Mouse (Mus musculus) olfactory bulb, adult 2 months (tissue): Measurements from ENCODE around the gene Rplp0. TPM values are rescaled to one million over a fixed set of nuclear protein-coding genes. Genes with fewer than 3 reads are reported as not detected.
"Not testable (repeated sequence)": the region's sequence is repeated elsewhere in the genome, so short reads cannot be mapped to it uniquely, and the experiment has no call there.

Source experiments
- H3K27ac ChIP-seq: fragments of 200-500 bp; 2 replicates; pipeline ENCODE4 v1.5.1; 2012; ENCODE audit warnings: low read depth, low read length; ENCODE audit not compliant: insufficient read depth
- H3K4me1 ChIP-seq: fragments of 200-500 bp; 2 replicates; pipeline ENCODE4 v1.6.1; 2012; ENCODE audit warnings: low read length; ENCODE audit not compliant: control insufficient read depth, insufficient read depth
- H3K4me3 ChIP-seq: fragments of 200-500 bp; 2 replicates; pipeline ENCODE4 v1.5.1; 2012; ENCODE audit warnings: mild to moderate bottlenecking, low read depth, low read length, moderate library complexity; ENCODE audit not compliant: insufficient read depth
- CTCF ChIP-seq: fragments of 200-500 bp; IDR thresholded peaks from 2 replicates; pipeline ENCODE4 v1.5.1; 2012; ENCODE audit warnings: low read depth, mild to moderate bottlenecking, low read length, moderate library complexity; ENCODE audit not compliant: insufficient read depth
- POLR2A ChIP-seq: fragments of 200-500 bp; IDR thresholded peaks from 2 replicates; pipeline ENCODE4 v1.6.1; 2012; ENCODE audit warnings: mild to moderate bottlenecking, low read depth, low read length, moderate library complexity; ENCODE audit not compliant: insufficient read depth
- WGBS: fragments of 180-500 bp; shearing (Covaris S2); methylation state at CpG from one replicate; pipeline ENCODE4 v1.1.7; 2018; 5-methylcytosine and 5-hydroxymethylcytosine counted together
- polyA plus RNA-seq: library from polyadenylated mRNA; stranded (reverse); fragments of >200 nt; gene quantifications from 2 replicates; pipeline ENCODE4 v1.2.4, GENCODE M21; 2012; ENCODE audit warnings: low replicate concordance; ENCODE audit not compliant: missing spikeins, insufficient read depth, insufficient read length

The Rplp0 gene
- polyA plus RNA-seq, 1 experiment, result 613 TPM

- TF ChIP-seq CTCF (no peak), POLR2A (no peak)
- 91% methylated on average over 7 of the region's 7 CpGs for WGBS
- Histone ChIP-seq H3K4me1 (peaks cover 28% of the 10 kb centered on the region), H3K27ac (no peak overlapping the region), H3K4me3 (no peak overlapping the region)
Observed at GRCm38 (mm10) chr5:115516908-115517307, 42.4 kb upstream of the Rplp0 start.

GRCm38 (mm10) chr5:115517501-115517900 is 41.8 kb upstream of the Rplp0 start:
- H3K27ac ChIP-seq, result no peak overlapping the region
- WGBS, result 95% methylated on average over 9 of the region's 9 CpGs
- H3K4me1 ChIP-seq, result peaks cover 31% of the 10 kb centered on the region
- no peak overlapping the region for H3K4me3 ChIP-seq
- TF ChIP-seq CTCF (no peak), POLR2A (no peak)

- not testable (repeated sequence) for H3K27ac ChIP-seq, H3K4me3 ChIP-seq
- H3K4me1 ChIP-seq, result peaks cover 33% of the 10 kb centered on the region
- WGBS, result 93% methylated on average over 8 of the region's 8 CpGs
Observed at GRCm38 (mm10) chr5:115518214-115518613, 41.1 kb upstream of the Rplp0 start.

GRCm38 (mm10) chr5:115520325-115520869 is 38.9 kb upstream of the Rplp0 start:
- no peak overlapping the region for H3K4me3 ChIP-seq
- 63% methylated on average over 21 of the region's 21 CpGs for WGBS
- 0 out of 2 replicates have a peak overlapping the region, but pooled peaks have one; percentile 36 for H3K27ac ChIP-seq
- TF ChIP-seq POLR2A, result no peak
- no peak for TF ChIP-seq CTCF
- peaks cover 23% of the 10 kb centered on the region for H3K4me1 ChIP-seq

- no peak overlapping the region for H3K4me3 ChIP-seq
- peaks cover 28% of the 10 kb centered on the region for H3K4me1 ChIP-seq
- peak overlapping the region; percentile 41; the same call in 1 of the 2 replicates for H3K27ac ChIP-seq
- WGBS, result 73% methylated on average over 20 of the region's 21 CpGs
- TF ChIP-seq POLR2A (no peak), CTCF (no peak)
Observed at GRCm38 (mm10) chr5:115521553-115522461, 37.5 kb upstream of the Rplp0 start.

GRCm38 (mm10) chr5:115522531-115522930 is 36.7 kb upstream of the Rplp0 start:
- H3K4me3 ChIP-seq, result no peak overlapping the region
- no peak for TF ChIP-seq CTCF
- no peak for TF ChIP-seq POLR2A
- H3K27ac ChIP-seq, result no peak overlapping the region
- H3K4me1 ChIP-seq, result peaks cover 28% of the 10 kb centered on the region
- 94% methylated on average over 4 of the region's 4 CpGs for WGBS

- H3K4me1 ChIP-seq, result peaks cover 28% of the 10 kb centered on the region
- TF ChIP-seq POLR2A (no peak), CTCF (no peak)
- H3K27ac ChIP-seq, result no peak overlapping the region
- no peak overlapping the region for H3K4me3 ChIP-seq
- 87% methylated on average over 15 of the region's 15 CpGs for WGBS
Observed at GRCm38 (mm10) chr5:115522981-115523499, 36.2 kb upstream of the Rplp0 start.

GRCm38 (mm10) chr5:115523971-115524370 is 35.3 kb upstream of the Rplp0 start:
- peaks cover 28% of the 10 kb centered on the region for H3K4me1 ChIP-seq
- no peak for TF ChIP-seq POLR2A
- TF ChIP-seq CTCF, result no peak
- H3K27ac ChIP-seq, result no peak overlapping the region
- no peak overlapping the region for H3K4me3 ChIP-seq
- WGBS, result 56% methylated on average over 15 of the region's 15 CpGs

- WGBS, result 77% methylated on average over 12 of the region's 12 CpGs
Observed at GRCm38 (mm10) chr5:115524471-115524870, 34.8 kb upstream of the Rplp0 start.

More at GRCm38 (mm10) chr5:115524471-115524870, 34.8 kb upstream of the Rplp0 start:
- no peak for TF ChIP-seq CTCF
- TF ChIP-seq POLR2A, result no peak
- H3K27ac ChIP-seq, result no peak overlapping the region
- H3K4me3 ChIP-seq, result no peak overlapping the region
- peaks cover 31% of the 10 kb centered on the region for H3K4me1 ChIP-seq
